ENCODE assay signal across 17 mouse cellular contexts in genomic region chr6:145977344-145977743, GRCm38 (mm10). TPM values are rescaled to one million over a fixed set of nuclear protein-coding genes. Genes with fewer than 3 reads are reported as not detected.
DNase-seq lines count a peak whose midpoint lies in the region; ATAC-seq and TF ChIP-seq lines count a peak whose summit lies in the region.
"Had no signal": no experiment of that assay in that cellular context is flagged by ENCODE, and none has a peak within 500 bp of the region (broad histone marks: within the 10 kb centered on the region; RNA-seq: fewer than 3 reads in every experiment).

No protein-coding gene starts in this region.

- no peak overlapping the region for H3K9ac ChIP-seq in heart, embryonic 11.5 days (ENCODE audit: low read depth, low read length)
- H3K9ac ChIP-seq: hindbrain, embryonic 12.5 days; liver, embryonic 15.5 days; stomach, embryonic 15.5 days had no signal

- no peak overlapping the region for H3K4me2 ChIP-seq in heart, embryonic 11.5 days
- H3K4me2 ChIP-seq: hindbrain, embryonic 12.5 days; liver, embryonic 15.5 days; stomach, embryonic 15.5 days had no signal

- no peak for ATAC-seq in heart, embryonic 11.5 days (replicated peaks; ENCODE audit: insufficient number of reproducible peaks, low FRiP score, low TSS enrichment)
- ATAC-seq: forebrain, embryonic 14.5 days; inflammation-experienced regulatory T-cells, adult 6 months had no signal

- H3K27ac ChIP-seq in heart, embryonic 11.5 days (ENCODE audit: low read depth, low read length), result no peak overlapping the region
- H3K27ac ChIP-seq in embryonic fibroblast, embryonic 13.5 days (ENCODE audit: insufficient read depth, low read length), result peak overlapping the region; percentile 73
- H3K27ac ChIP-seq in olfactory bulb, adult 2 months (ENCODE audit: insufficient read depth, low read depth, low read length), result 0 out of 2 replicates have a peak overlapping the region, but pooled peaks have one; percentile 24
- H3K27ac ChIP-seq: hindbrain, embryonic 12.5 days; liver, embryonic 15.5 days; stomach, embryonic 15.5 days had no signal

- WGBS in heart, embryonic 11.5 days (ENCODE audit: insufficient replicate concordance), result 82% methylated on average over 3 of the region's 3 CpGs
- 90% methylated on average over 3 of the region's 3 CpGs for WGBS in olfactory bulb, adult 2 months

- peak; percentile 42 to 56 for DNase-seq in heart, adult 18-20 months
- peak; percentile 50 for DNase-seq in NIH3T3 (ENCODE audit: low read depth)
- no peak for DNase-seq in c-Kit-positive CD71-positive TER-119-positive erythroid progenitor cells, embryonic 14.5 days (ENCODE audit: low spot score)
- DNase-seq in lung, postnatal 4 days, result no peak
- DNase-seq: cerebellum, postnatal 14 days; kidney, adult 8-10 months; kidney, postnatal 4 days; lung, postnatal 10 days; spleen, adult 18-20 months had no signal

- no peaks in the 10 kb centered on the region for H3K9me3 ChIP-seq in heart, embryonic 11.5 days (replicated peaks; ENCODE audit: control insufficient read depth, low read length)
- H3K9me3 ChIP-seq: hindbrain, embryonic 12.5 days; liver, embryonic 15.5 days; stomach, embryonic 15.5 days had no signal

- no peaks in the 10 kb centered on the region for H3K27me3 ChIP-seq in heart, embryonic 11.5 days (ENCODE audit: control insufficient read depth, insufficient read depth, low read length)
- H3K27me3 ChIP-seq: hindbrain, embryonic 12.5 days; liver, embryonic 15.5 days; stomach, embryonic 15.5 days had no signal

- no peak overlapping the region for H3K4me3 ChIP-seq in heart, embryonic 11.5 days (ENCODE audit: low read depth, low read length)
- H3K4me3 ChIP-seq in embryonic fibroblast, embryonic 13.5 days (ENCODE audit: insufficient read depth, low read length), result no peak overlapping the region
- H3K4me3 ChIP-seq in olfactory bulb, adult 2 months (ENCODE audit: insufficient read depth, low read depth, low read length), result no peak overlapping the region
- H3K4me3 ChIP-seq: hindbrain, embryonic 12.5 days; liver, embryonic 15.5 days; stomach, embryonic 15.5 days had no signal

- TF ChIP-seq CTCF in embryonic fibroblast, embryonic 13.5 days (IDR thresholded peaks at IDR 0.05; ENCODE audit: borderline replicate concordance, insufficient read depth, low read length), result no peak
- TF ChIP-seq CTCF in olfactory bulb, adult 2 months (IDR thresholded peaks at IDR 0.05; ENCODE audit: insufficient read depth, low read depth, low read length), result no peak

- peaks cover 9% of the 10 kb centered on the region for H3K4me1 ChIP-seq in heart, embryonic 11.5 days (ENCODE audit: control insufficient read depth, insufficient read depth, low read length)
- H3K4me1 ChIP-seq in embryonic fibroblast, embryonic 13.5 days (ENCODE audit: control insufficient read depth, insufficient read depth, low read length), result peaks cover 15% of the 10 kb centered on the region
- peaks cover 7% of the 10 kb centered on the region for H3K4me1 ChIP-seq in olfactory bulb, adult 2 months (ENCODE audit: control insufficient read depth, insufficient read depth, low read length)
- H3K4me1 ChIP-seq: hindbrain, embryonic 12.5 days; liver, embryonic 15.5 days; stomach, embryonic 15.5 days had no signal

- no peaks in the 10 kb centered on the region for H3K36me3 ChIP-seq in heart, embryonic 11.5 days (ENCODE audit: control insufficient read depth, insufficient read depth, low read length)
- H3K36me3 ChIP-seq: hindbrain, embryonic 12.5 days; liver, embryonic 15.5 days; stomach, embryonic 15.5 days had no signal

- TF ChIP-seq POLR2A in embryonic fibroblast, embryonic 13.5 days (IDR thresholded peaks at IDR 0.05; ENCODE audit: low read depth, low read length), result no peak
- no peak for TF ChIP-seq POLR2A in olfactory bulb, adult 2 months (IDR thresholded peaks at IDR 0.05; ENCODE audit: insufficient read depth, low read depth, low read length)

RNA-seq across cellular contexts. Expression of gene Sspn, which starts 45.9 kb away (rescaled TPM):
- 100 to 1,000 TPM in 1 of 2 experiments, 10 to 100 TPM in 1; 99.7 to 102 TPM for total RNA-seq in heart, adult 18-20 months (2021)
- 35.6 and 53.3 TPM in 2 replicates for polyA plus RNA-seq in heart, embryonic 11.5 days (2014; fragmentation: Nextera tagmentation; extraction: Ambion mirVana)
- 19.1 and 25.0 TPM in 2 replicates for polyA plus RNA-seq in embryonic fibroblast, embryonic 13.5 days (2011; ENCODE audit: insufficient read length, low read depth, missing spikeins)
- not detected in 2 replicates for polyA plus RNA-seq in olfactory bulb, adult 2 months (2012; ENCODE audit: insufficient read depth, insufficient read length, low replicate concordance, missing spikeins)

Comparison
In these comparisons a context has a peak if more than half of its experiments do, and no peak if none do; other contexts are left out.
1. DNase-seq: peak in heart, adult 18-20 months (2 of 2) and NIH3T3 (single experiment); none in c-Kit-positive CD71-positive TER-119-positive erythroid progenitor cells, embryonic 14.5 days (single experiment) and lung, postnatal 4 days (0 of 2).
2. RNA of gene Sspn, which starts 45.9 kb away (polyA plus RNA-seq): 35.6 to 53.3 TPM in heart, embryonic 11.5 days and 19.1 to 25.0 TPM in embryonic fibroblast, embryonic 13.5 days; not detected in olfactory bulb, adult 2 months; every median in the first group is over 10 times any median in the second.